Mouse (Mus musculus) gastrocnemius, postnatal 10 days (tissue): ENCODE results near the gene Ostm1. TPM values are rescaled to one million over a fixed set of nuclear protein-coding genes. Genes with fewer than 3 reads are reported as not detected.

ENCODE experiments used
- total RNA-seq, 2 experiments: library from RNA; stranded (reverse); gene quantifications; 2 replicates each; pipeline ENCODE4 v1.2.3; 2021

Gene Ostm1
- total RNA-seq, 2 experiments from 2014 or later, result 9.3 to 10.7 TPM

Other genes starting within 250 kb of the Ostm1 start
- gene Afg1l, start 105.3 kb upstream of the Ostm1 start, total RNA-seq, result 1 to 10 TPM; 4.8 to 5.5 TPM
- 100 to 1,000 TPM; 155 to 161 TPM for gene Snx3, start 81.8 kb upstream of the Ostm1 start, total RNA-seq
- not detected for gene Nr2e1, start 190 bp upstream of the Ostm1 start, total RNA-seq
- 10 to 100 TPM; 24.1 to 31.7 TPM for gene Sec63, start 177.7 kb downstream of the Ostm1 start, total RNA-seq